Mouse (Mus musculus) gonadal fat pad, adult 2 months (tissue): ENCODE data around the gene Aqp11. TPM values are rescaled to one million over a fixed set of nuclear protein-coding genes. Genes with fewer than 3 reads are reported as not detected.
A peak's percentile ranks its signal among the peaks of the same experiment; 100 is the strongest.

Experiments used
- DNase-seq: peaks from one replicate; pipeline ENCODE4 v3.0.0-alpha.2; 2012; ENCODE audit warnings: low read depth
- polyA plus RNA-seq: library from polyadenylated mRNA; depleted of rRNA; stranded (reverse); fragments of >200 nt; gene quantifications from 2 replicates; pipeline ENCODE4 v1.2.3, GENCODE M21; 2012; rRNA removed

Gene Aqp11
- 21.2 and 24.1 TPM in 2 replicates for polyA plus RNA-seq

GRCm38 (mm10) chr7:97737638-97738456 lies at the start of gene Aqp11:
Gene Aqp11 (minus strand): TSS chr7:97738289.
- no peak for DNase-seq

- no peak for DNase-seq
Measured at GRCm38 (mm10) chr7:97783523-97783922, 45.4 kb upstream of the Aqp11 start.

- DNase-seq, result no peak
Measured at GRCm38 (mm10) chr7:97781496-97781895, 43.4 kb upstream of the Aqp11 start.

GRCm38 (mm10) chr7:97780815-97781214 lies 42.7 kb upstream of the Aqp11 start:
- DNase-seq, result no peak

- DNase-seq, result no peak
Measured at GRCm38 (mm10) chr7:97780222-97780621, 42.1 kb upstream of the Aqp11 start.

GRCm38 (mm10) chr7:97777191-97777590 lies 39.1 kb upstream of the Aqp11 start:
- DNase-seq, result no peak

GRCm38 (mm10) chr7:97775923-97776322 lies 37.8 kb upstream of the Aqp11 start:
- DNase-seq, result no peak

- no peak for DNase-seq
Measured at GRCm38 (mm10) chr7:97775380-97775779, 37.3 kb upstream of the Aqp11 start.

GRCm38 (mm10) chr7:97770841-97771620 lies 32.9 kb upstream of the Aqp11 start:
- no peak for DNase-seq

GRCm38 (mm10) chr7:97769020-97769419 lies 30.9 kb upstream of the Aqp11 start:
- no peak for DNase-seq

- no peak for DNase-seq
Measured at GRCm38 (mm10) chr7:97767841-97768240, 29.8 kb upstream of the Aqp11 start.

- no peak for DNase-seq
Measured at GRCm38 (mm10) chr7:97766406-97767166, 28.5 kb upstream of the Aqp11 start.

GRCm38 (mm10) chr7:97765963-97766347 lies 27.9 kb upstream of the Aqp11 start:
- no peak for DNase-seq

GRCm38 (mm10) chr7:97765181-97765962 lies 27.3 kb upstream of the Aqp11 start:
- DNase-seq, result no peak

GRCm38 (mm10) chr7:97764591-97764990 lies 26.5 kb upstream of the Aqp11 start:
- DNase-seq, result no peak

GRCm38 (mm10) chr7:97756967-97757881 lies 19.1 kb upstream of the Aqp11 start:
- peak; percentile 33 for DNase-seq

GRCm38 (mm10) chr7:97749207-97750190 lies 11.4 kb upstream of the Aqp11 start:
- DNase-seq, result no peak

- no peak for DNase-seq
Measured at GRCm38 (mm10) chr7:97748527-97749206, 10.6 kb upstream of the Aqp11 start.
